Mouse (Mus musculus) hindbrain, embryonic 12.5 days (tissue): Measurements from ENCODE around the gene Ntn4. TPM values are rescaled to one million over a fixed set of nuclear protein-coding genes. Genes with fewer than 3 reads are reported as not detected.

ENCODE experiments used
- ATAC-seq: fragments of 200-750 bp; cut with Nextera tagmentation; 2 replicates; pipeline ENCODE4 v1.8.0; 2017; ENCODE audit warnings: moderate TSS enrichment; ENCODE audit not compliant: low FRiP score
- H3K27ac ChIP-seq: fragments of 300-500 bp; sonication (generic); 2 replicates; pipeline ENCODE4 v1.5.1; 2016; ENCODE audit warnings: mild to moderate bottlenecking
- H3K27me3 ChIP-seq: fragments of 300-500 bp; sonication (generic); 2 replicates; pipeline ENCODE4 v1.6.1; 2016; ENCODE audit warnings: mild to moderate bottlenecking
- H3K36me3 ChIP-seq: fragments of 300-500 bp; sonication (generic); 2 replicates; pipeline ENCODE4 v1.6.1; 2016; ENCODE audit warnings: mild to moderate bottlenecking
- H3K4me1 ChIP-seq: fragments of 300-500 bp; sonication (generic); 2 replicates; pipeline ENCODE4 v1.6.1; 2016
- H3K4me2 ChIP-seq: fragments of 300-500 bp; sonication (generic); replicated peaks from 2 replicates; pipeline ENCODE4 v1.6.1; 2016; ENCODE audit warnings: mild to moderate bottlenecking
- H3K4me3 ChIP-seq: fragments of 300-500 bp; sonication (generic); 2 replicates; pipeline ENCODE4 v1.5.1; 2016; ENCODE audit warnings: mild to moderate bottlenecking
- H3K9ac ChIP-seq: fragments of 300-500 bp; sonication (generic); 2 replicates; pipeline ENCODE4 v1.6.1; 2016; ENCODE audit warnings: mild to moderate bottlenecking, moderate library complexity
- H3K9me3 ChIP-seq: fragments of 300-500 bp; sonication (generic); replicated peaks from 2 replicates; pipeline ENCODE4 v1.6.1; 2016; ENCODE audit warnings: mild to moderate bottlenecking
- WGBS: fragments of 180-500 bp; shearing (Covaris S2); methylation state at CpG from one replicate; pipeline ENCODE4 v1.1.7; 2016; 5-methylcytosine and 5-hydroxymethylcytosine counted together
- polyA plus RNA-seq: library from polyadenylated mRNA; unstranded; fragments of >200 nt; fragmentation: Nextera tagmentation; extraction: Ambion mirVana; gene quantifications from 2 replicates; pipeline ENCODE4 v1.2.1, GENCODE M21; 2016

The Ntn4 gene
- polyA plus RNA-seq, 1 experiment from 2014 or later, result 3.4 TPM

GRCm38 (mm10) chr10:93695043-93695791 lies 54.7 kb downstream of the Ntn4 start:
- Histone ChIP-seq H3K4me1 (peaks cover 12% of the 10 kb centered on the region), H3K27ac (no peak overlapping the region), H3K4me2 (peak overlapping the region; percentile 21), H3K4me3 (no peak overlapping the region), H3K9me3 (no peaks in the 10 kb centered on the region), H3K36me3 (no peaks in the 10 kb centered on the region), H3K9ac (no peak overlapping the region), H3K27me3 (no peaks in the 10 kb centered on the region)
- 49% methylated on average over 21 of the region's 21 CpGs for WGBS
- ATAC-seq, result peak; percentile 26; the same call in 1 of the 2 replicates

DNA sequence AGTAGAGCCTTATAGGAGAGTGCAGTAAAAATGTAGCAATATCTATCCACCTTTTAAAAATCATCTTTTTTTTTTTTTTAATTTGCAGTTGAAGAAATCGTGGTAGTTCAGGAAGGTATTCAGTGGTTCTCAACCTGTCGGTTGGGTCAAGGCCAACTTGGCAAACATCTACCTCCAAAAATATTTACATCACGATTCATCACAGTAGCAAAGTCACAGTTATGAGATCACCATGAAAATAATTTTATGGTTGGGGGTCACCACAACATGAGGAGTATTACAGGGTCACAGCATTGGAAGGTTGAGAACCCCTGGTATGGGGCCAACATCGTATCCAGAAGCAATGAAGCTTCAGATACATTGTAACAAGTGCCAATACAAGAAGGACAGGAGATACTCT lies 55.5 kb downstream of the Ntn4 start:
- ATAC-seq, result no peak
- Histone ChIP-seq H3K27me3 (no peaks in the 10 kb centered on the region), H3K4me2 (no peak overlapping the region), H3K9ac (no peak overlapping the region), H3K9me3 (no peaks in the 10 kb centered on the region), H3K36me3 (no peaks in the 10 kb centered on the region), H3K27ac (no peak overlapping the region), H3K4me3 (no peak overlapping the region), H3K4me1 (peaks cover 13% of the 10 kb centered on the region)
- WGBS, result 88% methylated on average over 4 of the region's 4 CpGs

DNA sequence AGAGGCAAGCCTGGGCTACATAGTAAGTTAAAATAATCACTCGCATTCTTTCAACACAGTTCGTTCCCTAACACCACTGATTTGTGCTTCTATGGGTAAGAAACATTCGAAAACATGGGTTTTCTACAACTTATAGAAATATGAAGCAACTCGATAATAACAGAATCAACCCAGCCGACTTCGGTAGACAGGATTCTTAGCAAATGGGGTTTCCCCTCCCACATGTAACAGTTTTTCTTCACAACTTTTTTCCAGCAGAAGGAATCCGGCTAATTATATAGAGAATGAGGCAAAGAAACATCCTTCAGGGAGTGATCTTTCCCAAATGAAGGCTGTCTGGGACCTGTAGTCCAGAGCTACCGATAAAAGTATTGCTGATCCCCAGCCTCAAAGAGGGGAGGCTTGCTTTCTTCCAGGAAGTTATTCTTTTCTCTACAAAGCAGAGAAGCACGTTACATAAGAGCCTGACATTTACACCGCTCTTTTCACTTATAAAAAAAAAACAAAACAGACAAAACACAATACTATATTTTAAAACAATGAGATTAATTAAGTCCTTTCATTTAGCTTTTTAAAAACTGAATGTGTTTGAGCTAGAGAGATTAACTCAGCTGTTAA lies 57.5 kb downstream of the Ntn4 start:
- H3K4me2 ChIP-seq, result no peak overlapping the region
- no peaks in the 10 kb centered on the region for H3K27me3 ChIP-seq
- WGBS, result 87% methylated on average over 10 of the region's 10 CpGs
- no peaks in the 10 kb centered on the region for H3K36me3 ChIP-seq
- no peak for ATAC-seq
- no peak overlapping the region for H3K27ac ChIP-seq
- no peak overlapping the region for H3K4me3 ChIP-seq
- H3K9me3 ChIP-seq, result no peaks in the 10 kb centered on the region
- peaks cover 13% of the 10 kb centered on the region for H3K4me1 ChIP-seq
- no peak overlapping the region for H3K9ac ChIP-seq

- no peaks in the 10 kb centered on the region for H3K9me3 ChIP-seq
- no peaks in the 10 kb centered on the region for H3K36me3 ChIP-seq
- no peaks in the 10 kb centered on the region for H3K27me3 ChIP-seq
- H3K4me1 ChIP-seq, result peaks cover 13% of the 10 kb centered on the region
- no peak overlapping the region; the same call in 1 of the 2 replicates for H3K4me2 ChIP-seq
- WGBS, result 83% methylated on average over 10 of the region's 10 CpGs
- no peak overlapping the region for H3K4me3 ChIP-seq
- no peak for ATAC-seq
- no peak overlapping the region for H3K9ac ChIP-seq
- H3K27ac ChIP-seq, result no peak overlapping the region; the same call in 1 of the 2 replicates
Measured at GRCm38 (mm10) chr10:93699689-93700478, 59.4 kb downstream of the Ntn4 start.

GRCm38 (mm10) chr10:93700589-93701363 lies 60.3 kb downstream of the Ntn4 start:
- ATAC-seq, result no peak
- H3K27me3 ChIP-seq, result no peaks in the 10 kb centered on the region
- no peak overlapping the region for H3K9ac ChIP-seq
- no peaks in the 10 kb centered on the region for H3K9me3 ChIP-seq
- 0 out of 2 replicates have a peak overlapping the region, but pooled peaks have one; percentile 8 for H3K4me2 ChIP-seq
- no peaks in the 10 kb centered on the region for H3K36me3 ChIP-seq
- 72% methylated on average over 21 of the region's 21 CpGs for WGBS
- no peak overlapping the region; the same call in 1 of the 2 replicates for H3K27ac ChIP-seq
- no peak overlapping the region for H3K4me3 ChIP-seq
- H3K4me1 ChIP-seq, result peaks cover 9% of the 10 kb centered on the region

- WGBS, result 91% methylated on average over 4 of the region's 4 CpGs
- no peak for ATAC-seq
Measured at GRCm38 (mm10) chr10:93703946-93704345, 63.5 kb downstream of the Ntn4 start.

GRCm38 (mm10) chr10:93707149-93708075 lies 66.9 kb downstream of the Ntn4 start:
- 62% methylated on average over 21 of the region's 21 CpGs for WGBS
- no peak overlapping the region for H3K27ac ChIP-seq
- H3K36me3 ChIP-seq, result peaks cover 32% of the 10 kb centered on the region
- no peaks in the 10 kb centered on the region for H3K9me3 ChIP-seq
- ATAC-seq, result no peak
- H3K4me2 ChIP-seq, result no peak overlapping the region
- no peak overlapping the region for H3K4me3 ChIP-seq
- no peak overlapping the region for H3K9ac ChIP-seq
- H3K27me3 ChIP-seq, result no peaks in the 10 kb centered on the region
- no peaks in the 10 kb centered on the region for H3K4me1 ChIP-seq

More at GRCm38 (mm10) chr10:93703946-93704345, 63.5 kb downstream of the Ntn4 start:
- Histone ChIP-seq H3K4me1 (peaks cover 9% of the 10 kb centered on the region), H3K9ac (no peak overlapping the region), H3K4me3 (no peak overlapping the region), H3K9me3 (no peaks in the 10 kb centered on the region), H3K27me3 (no peaks in the 10 kb centered on the region), H3K4me2 (no peak overlapping the region), H3K36me3 (peaks cover 3% of the 10 kb centered on the region; the same call in 1 of the 2 replicates), H3K27ac (no peak overlapping the region)

- H3K9me3 ChIP-seq, result no peaks in the 10 kb centered on the region
- no peak overlapping the region for H3K4me2 ChIP-seq
- no peak for ATAC-seq
- no peak overlapping the region for H3K9ac ChIP-seq
- no peak overlapping the region for H3K4me3 ChIP-seq
- 78% methylated on average over 6 of the region's 6 CpGs for WGBS
- peaks cover 38% of the 10 kb centered on the region for H3K36me3 ChIP-seq
- no peak overlapping the region for H3K27ac ChIP-seq
- H3K4me1 ChIP-seq, result no peaks in the 10 kb centered on the region
- H3K27me3 ChIP-seq, result no peaks in the 10 kb centered on the region
Measured at GRCm38 (mm10) chr10:93708076-93708473, 67.6 kb downstream of the Ntn4 start.

- Histone ChIP-seq H3K9ac (no peak overlapping the region), H3K9me3 (no peaks in the 10 kb centered on the region), H3K27ac (no peak overlapping the region), H3K4me3 (no peak overlapping the region), H3K27me3 (no peaks in the 10 kb centered on the region), H3K36me3 (peaks cover 39% of the 10 kb centered on the region), H3K4me1 (no peaks in the 10 kb centered on the region), H3K4me2 (no peak overlapping the region)
- 89% methylated on average over 5 of the region's 5 CpGs for WGBS
- ATAC-seq, result no peak
Measured at GRCm38 (mm10) chr10:93708515-93708914, 68.0 kb downstream of the Ntn4 start.

DNA sequence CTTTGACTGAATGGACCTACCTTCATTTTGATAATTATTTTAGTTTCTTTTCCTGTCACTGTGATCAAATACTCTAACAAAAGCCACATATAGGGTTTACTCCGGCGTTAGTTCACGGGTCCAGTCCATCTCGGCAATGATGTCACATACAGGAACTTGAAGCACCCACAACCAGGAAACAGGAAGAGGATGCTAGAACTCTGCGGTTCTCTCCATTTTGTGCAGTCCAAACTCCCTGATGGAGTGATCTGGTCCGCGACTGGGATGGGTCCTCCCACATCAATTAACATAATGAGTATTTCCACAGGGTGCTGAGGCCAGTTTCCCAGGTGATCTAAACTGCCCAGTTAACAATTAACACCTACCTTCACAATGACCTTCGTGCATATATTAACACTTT lies 69.1 kb downstream of the Ntn4 start:
- H3K4me1 ChIP-seq, result no peaks in the 10 kb centered on the region
- no peak overlapping the region for H3K4me2 ChIP-seq
- no peak overlapping the region for H3K4me3 ChIP-seq
- no peaks in the 10 kb centered on the region for H3K27me3 ChIP-seq
- no peak for ATAC-seq
- H3K9ac ChIP-seq, result no peak overlapping the region
- H3K36me3 ChIP-seq, result peaks cover 47% of the 10 kb centered on the region
- WGBS, result 92% methylated on average over 8 of the region's 8 CpGs
- H3K27ac ChIP-seq, result no peak overlapping the region
- no peaks in the 10 kb centered on the region for H3K9me3 ChIP-seq
